ENCODE assay signal across 22 mouse cellular contexts in the genomic region with DNA sequence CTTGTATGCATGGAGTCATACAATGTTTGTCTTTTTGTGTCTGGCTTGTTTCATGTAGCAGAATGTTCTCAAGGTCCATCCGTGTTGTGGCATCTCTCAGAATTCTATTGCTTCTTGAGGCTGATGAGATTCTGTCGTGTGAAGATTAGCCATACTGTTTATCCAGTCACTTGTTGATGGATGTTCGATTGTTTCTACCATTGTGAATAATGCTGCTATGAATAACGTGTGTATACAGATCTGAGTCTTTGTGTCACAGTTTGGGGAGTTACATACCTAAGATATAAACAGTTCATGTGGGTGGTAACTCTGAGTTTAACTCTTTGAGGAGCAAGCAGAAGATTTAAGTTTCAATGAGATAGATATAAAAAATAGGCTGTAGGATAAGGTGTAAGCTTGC.
A peak's percentile ranks its signal among the peaks of the same experiment; 100 is the strongest.
DNase-seq lines count a peak whose midpoint lies in the region; ATAC-seq and TF ChIP-seq lines count a peak whose summit lies in the region.
"Had no signal": no experiment of that assay in that cellular context is flagged by ENCODE, and none has a peak within 500 bp of the region (broad histone marks: within the 10 kb centered on the region; RNA-seq: fewer than 3 reads in every experiment).

No protein-coding gene starts in this region.

- H3K4me2 ChIP-seq in heart, embryonic 13.5 days = no peak overlapping the region
- H3K4me2 ChIP-seq in heart, embryonic 15.5 days = no peak overlapping the region
- no peak overlapping the region for H3K4me2 ChIP-seq in heart, embryonic 16.5 days (ENCODE audit: low read depth, low read length)
- H3K4me2 ChIP-seq in lung, postnatal 0 days (replicated peaks; ENCODE audit: low read depth, low read length) = no peak overlapping the region

- WGBS in heart, embryonic 13.5 days = 70% methylated on average over 4 of the region's 4 CpGs
- WGBS in heart, embryonic 15.5 days = 63% methylated on average over 4 of the region's 4 CpGs
- WGBS in heart, embryonic 16.5 days = 63% methylated on average over 4 of the region's 4 CpGs
- WGBS in lung, postnatal 0 days = 44% methylated on average over 4 of the region's 4 CpGs

- H3K27ac ChIP-seq in heart, embryonic 13.5 days (replicated peaks) = peak overlapping the region; percentile 77
- peak overlapping the region; percentile 18; the same call in 1 of the 2 replicates for H3K27ac ChIP-seq in heart, embryonic 15.5 days
- peak overlapping the region; percentile 30; the same call in 1 of the 2 replicates for H3K27ac ChIP-seq in heart, embryonic 16.5 days (ENCODE audit: low read length)
- H3K27ac ChIP-seq in lung, postnatal 0 days (ENCODE audit: low read length) = no peak overlapping the region

- DNase-seq in heart, postnatal 14 days = no peak
- DNase-seq in heart, postnatal 10 days = no peak
- no peak for DNase-seq in heart, adult 18-20 months
- peak; percentile 14 for DNase-seq in lung, postnatal 0 days (ENCODE audit: low spot score)
- DNase-seq in lung, postnatal 14 days = no peak
- DNase-seq: adrenal gland, adult 2 months; adrenal gland, adult 8-10 months; adrenal gland, postnatal 10 days; adrenal gland, postnatal 14 days; adrenal gland, postnatal 25 days; adrenal gland, postnatal 36 days; B cell, adult 2 months; cerebellum, adult 11 months; cerebellum, adult 11-12 months had no signal

- H3K4me3 ChIP-seq in heart, embryonic 13.5 days = no peak overlapping the region
- H3K4me3 ChIP-seq in heart, embryonic 15.5 days = no peak overlapping the region
- no peak overlapping the region for H3K4me3 ChIP-seq in heart, embryonic 16.5 days (ENCODE audit: low read length)
- H3K4me3 ChIP-seq in lung, postnatal 0 days (ENCODE audit: low read depth, low read length) = no peak overlapping the region

- H3K27me3 ChIP-seq in heart, embryonic 13.5 days (replicated peaks) = no peaks in the 10 kb centered on the region
- H3K27me3 ChIP-seq in heart, embryonic 15.5 days = no peaks in the 10 kb centered on the region
- no peaks in the 10 kb centered on the region for H3K27me3 ChIP-seq in heart, embryonic 16.5 days (ENCODE audit: control insufficient read depth, insufficient read depth, low read length)
- H3K27me3 ChIP-seq in lung, postnatal 0 days (replicated peaks; ENCODE audit: insufficient read depth, low read length) = no peaks in the 10 kb centered on the region
- H3K27me3 ChIP-seq: CH12.LX, Patski had no signal

- TF ChIP-seq CTCF in lung, postnatal 0 days (IDR thresholded peaks at IDR 0.05) = no peak

- peak; percentile 82 for TF ChIP-seq EP300 in lung, postnatal 0 days (IDR thresholded peaks at IDR 0.05)

- no peak for ATAC-seq in heart, embryonic 13.5 days (ENCODE audit: extremely low read depth, insufficient number of reproducible peaks, low FRiP score, low TSS enrichment)
- no peak for ATAC-seq in heart, embryonic 15.5 days (replicated peaks; ENCODE audit: insufficient number of reproducible peaks, insufficient read depth, low FRiP score, low read depth)
- no peak for ATAC-seq in heart, embryonic 16.5 days (replicated peaks; ENCODE audit: extremely low read depth, insufficient read depth, low FRiP score)
- ATAC-seq in lung, postnatal 0 days = peak; percentile 67
- ATAC-seq: activated CD4-positive, CD25-positive, alpha-beta regulatory T cell, adult 4 months; CD4-positive, CD25-positive, alpha-beta regulatory T cell, adult 4 months; Patski had no signal

- H3K9ac ChIP-seq in heart, embryonic 13.5 days = no peak overlapping the region
- no peak overlapping the region for H3K9ac ChIP-seq in heart, embryonic 15.5 days
- no peak overlapping the region for H3K9ac ChIP-seq in heart, embryonic 16.5 days (ENCODE audit: low read length)
- H3K9ac ChIP-seq in lung, postnatal 0 days (replicated peaks; ENCODE audit: low read depth) = no peak overlapping the region

- no peaks in the 10 kb centered on the region for H3K9me3 ChIP-seq in heart, embryonic 13.5 days
- no peaks in the 10 kb centered on the region for H3K9me3 ChIP-seq in heart, embryonic 15.5 days (replicated peaks)
- H3K9me3 ChIP-seq in heart, embryonic 16.5 days (replicated peaks; ENCODE audit: control insufficient read depth, low read length) = no peaks in the 10 kb centered on the region
- no peaks in the 10 kb centered on the region for H3K9me3 ChIP-seq in lung, postnatal 0 days (ENCODE audit: low read length)
- H3K9me3 ChIP-seq: G1E had no signal

- intact Hi-C loops in heart, postnatal 14 days (cut with DNase I) = no loop called here
- intact Hi-C loops in heart, postnatal 10 days (cut with DNase I) = no loop called here

- H3K4me1 ChIP-seq in heart, embryonic 13.5 days = peaks cover 15% of the 10 kb centered on the region
- H3K4me1 ChIP-seq in heart, embryonic 15.5 days (replicated peaks) = 0 out of 2 replicates have a peak, but pooled peaks cover 5% of the 10 kb centered on the region
- H3K4me1 ChIP-seq in heart, embryonic 16.5 days (ENCODE audit: control insufficient read depth, insufficient read depth, low read length) = peaks cover 6% of the 10 kb centered on the region
- H3K4me1 ChIP-seq in lung, postnatal 0 days (ENCODE audit: insufficient read depth, low read depth, low read length) = no peaks in the 10 kb centered on the region

- peaks cover 34% of the 10 kb centered on the region for H3K36me3 ChIP-seq in heart, embryonic 13.5 days
- peaks cover under 1% of the 10 kb centered on the region; the same call in 1 of the 2 replicates for H3K36me3 ChIP-seq in heart, embryonic 15.5 days
- H3K36me3 ChIP-seq in heart, embryonic 16.5 days (ENCODE audit: control insufficient read depth, insufficient read depth) = peaks cover 11% of the 10 kb centered on the region
- H3K36me3 ChIP-seq in lung, postnatal 0 days (ENCODE audit: insufficient read depth, low read length) = no peaks in the 10 kb centered on the region
